Mouse (Mus musculus) v-Abl transformed pro-B cells (cell line): ENCODE results near the gene Osbpl3.

Experiments
- in situ Hi-C, 2 experiments: fragments of 400-800 bp; cut with MboI; formaldehyde crosslinking; loops; one replicate each; pipeline ENCODE4 v1.15.1; 2025; ENCODE audit not compliant: unreplicated experiment in 2 of 2

The Osbpl3 gene

DNA sequence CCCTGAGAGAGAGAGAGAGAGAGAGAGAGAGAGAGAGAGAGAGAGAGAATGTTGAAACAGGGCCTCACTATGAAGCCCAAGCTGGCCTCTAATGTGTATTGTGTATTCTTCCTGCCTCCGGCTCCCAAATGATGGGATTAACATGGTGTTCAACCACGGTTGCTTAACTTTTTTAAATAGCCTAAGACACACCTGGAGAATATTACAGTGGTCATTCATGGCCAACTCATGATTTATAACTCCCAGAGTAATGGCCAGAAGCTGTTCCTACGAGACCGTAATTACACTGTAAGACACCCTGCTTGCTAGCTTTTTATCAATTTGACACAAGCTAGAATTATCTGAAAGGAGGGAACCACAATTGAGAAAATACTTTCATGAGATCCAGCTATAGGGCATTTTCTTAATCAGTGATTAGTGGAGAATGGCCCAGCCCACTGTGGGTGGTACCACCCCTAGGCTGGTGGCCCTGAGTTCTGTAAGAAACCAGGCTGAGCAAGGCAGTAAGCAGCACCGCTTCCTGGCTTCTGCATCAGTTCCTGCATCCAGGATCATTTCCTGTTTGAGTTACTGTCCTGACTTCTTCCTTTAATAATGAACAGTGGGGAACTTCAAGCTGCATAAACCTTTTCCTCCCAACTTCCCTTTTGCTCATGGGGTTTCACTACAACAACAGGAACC lies 115.6 kb downstream of the Osbpl3 start:
- in situ Hi-C loops: no loop called here

GRCm38 (mm10) chr6:50337431-50337830 lies 118.6 kb downstream of the Osbpl3 start:
- in situ Hi-C loops: no loop called here

DNA sequence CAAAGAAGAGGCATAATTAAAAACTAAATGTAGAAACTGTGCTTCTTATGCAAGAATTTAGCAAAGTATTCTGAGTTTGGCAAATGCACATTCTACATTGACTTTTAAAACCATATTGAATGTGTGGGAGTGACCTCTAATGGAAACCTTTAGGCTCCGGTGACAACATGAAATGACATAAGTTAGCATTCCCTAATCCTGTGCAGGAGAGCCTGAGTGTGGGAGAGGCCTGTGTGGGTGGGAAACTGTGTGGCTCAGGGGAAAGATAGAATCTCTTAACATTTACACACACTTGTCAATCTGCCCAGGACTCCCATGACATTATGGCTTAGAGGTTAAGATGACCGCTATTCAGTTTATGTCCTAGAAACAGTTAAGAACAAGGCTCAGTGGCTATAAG lies 119.6 kb downstream of the Osbpl3 start:
- in situ Hi-C loops: no loop called here

GRCm38 (mm10) chr6:50334846-50335821 lies 120.9 kb downstream of the Osbpl3 start:
- in situ Hi-C loops: no loop called here

GRCm38 (mm10) chr6:50333346-50333745 lies 122.7 kb downstream of the Osbpl3 start:
- in situ Hi-C loops: no loop called here

GRCm38 (mm10) chr6:50331477-50331876 lies 124.5 kb downstream of the Osbpl3 start:
- in situ Hi-C loops: no loop called here

GRCm38 (mm10) chr6:50329380-50329779 lies 126.6 kb downstream of the Osbpl3 start:
- in situ Hi-C loops: no loop called here

DNA sequence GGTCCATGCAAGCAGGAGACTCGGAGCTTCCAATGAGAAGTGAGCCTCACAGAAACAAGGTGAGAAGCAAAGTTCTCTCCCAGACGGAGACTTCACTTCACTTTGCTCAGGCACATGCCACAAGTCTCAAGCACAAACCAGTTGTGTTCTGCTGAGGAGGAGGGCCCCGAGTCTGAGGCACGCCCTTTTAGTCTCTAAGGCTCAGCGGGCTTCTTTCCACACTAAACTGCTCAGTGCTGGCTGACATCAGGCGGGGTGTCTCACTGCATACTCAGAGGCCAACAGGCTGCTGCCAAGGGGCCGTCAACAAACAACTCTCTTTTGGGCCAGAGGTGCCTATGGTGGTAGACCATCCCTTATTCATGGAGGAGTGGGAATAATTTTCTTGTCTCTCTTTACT lies 127.1 kb downstream of the Osbpl3 start:
- in situ Hi-C loops: no loop called here

GRCm38 (mm10) chr6:50326192-50326591 lies 129.8 kb downstream of the Osbpl3 start:
- in situ Hi-C loops: no loop called here

- in situ Hi-C loops: no loop called here
These were observed 130.5 kb downstream of the Osbpl3 start for GRCm38 (mm10) chr6:50325485-50325884.

GRCm38 (mm10) chr6:50322631-50323030 lies 133.4 kb downstream of the Osbpl3 start:
- in situ Hi-C loops: no loop called here

DNA sequence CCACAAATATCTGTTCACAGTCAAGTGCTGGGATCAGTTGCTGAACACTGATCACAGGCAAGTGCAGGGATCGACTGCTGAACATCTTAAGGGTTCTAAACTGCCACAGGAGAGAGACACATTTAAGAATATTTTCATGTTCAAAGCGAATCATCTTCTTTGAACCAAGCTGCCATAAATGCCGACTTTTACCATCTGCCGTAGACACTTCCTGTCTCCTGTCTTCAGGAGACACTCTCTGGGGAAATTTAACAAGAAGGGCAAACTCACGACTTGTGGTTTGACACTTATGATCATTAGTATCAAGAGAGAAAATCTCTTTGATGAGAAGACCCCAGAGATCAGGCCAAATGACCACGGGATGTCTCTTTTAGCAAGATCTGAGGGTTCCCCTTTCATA lies 134.3 kb downstream of the Osbpl3 start:
- in situ Hi-C loops: no loop called here

DNA sequence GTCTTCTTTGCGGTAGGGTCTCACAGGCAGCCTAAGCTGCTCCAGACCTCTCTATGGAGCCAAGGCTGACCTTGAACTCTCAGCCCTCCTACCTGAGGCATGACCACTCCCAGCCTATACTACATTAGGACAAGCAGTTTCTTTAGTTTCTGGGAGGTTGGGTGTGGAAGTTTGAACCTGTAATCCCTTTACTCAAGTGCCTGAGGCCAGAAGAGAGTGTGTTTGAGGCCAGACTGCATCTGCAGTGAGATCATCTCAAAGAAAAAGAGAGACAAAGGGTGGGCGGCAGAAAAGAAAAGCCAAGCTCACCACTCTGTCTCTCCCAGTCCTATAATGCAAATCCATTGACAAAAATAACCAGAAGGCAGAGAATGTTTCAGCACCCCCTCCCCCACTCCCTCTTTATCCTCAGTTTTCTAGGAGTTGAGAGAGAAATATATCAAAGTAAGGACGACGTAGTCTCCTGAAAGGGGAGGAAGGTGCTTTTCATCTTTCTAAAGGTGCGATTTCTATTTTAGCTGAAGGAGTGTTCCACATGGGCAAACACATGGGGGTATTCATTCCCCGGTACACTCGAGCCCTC lies 137.3 kb downstream of the Osbpl3 start:
- in situ Hi-C loops: no loop called here

DNA sequence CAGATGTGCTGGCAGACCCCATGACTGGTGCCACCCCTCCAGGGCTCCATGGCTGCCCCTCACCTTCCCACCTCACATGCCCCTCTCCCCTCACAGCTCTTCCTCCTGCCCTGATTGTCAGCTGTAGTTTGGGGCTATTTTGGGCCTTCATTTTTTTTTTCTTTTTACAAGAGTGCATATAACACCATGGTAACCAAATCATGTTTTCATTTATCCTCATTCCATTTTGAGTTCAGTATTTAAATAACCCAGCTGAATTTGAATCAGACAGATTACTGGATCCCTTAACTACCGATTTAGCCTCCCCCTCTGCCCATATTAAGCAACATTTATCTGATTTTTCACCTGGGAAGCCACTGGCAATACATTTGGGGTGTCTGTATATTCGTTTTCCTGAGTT lies 137.9 kb downstream of the Osbpl3 start:
- in situ Hi-C loops: no loop called here

- in situ Hi-C loops: no loop called here
These were observed 139.1 kb downstream of the Osbpl3 start for GRCm38 (mm10) chr6:50316795-50317505.

GRCm38 (mm10) chr6:50314406-50315071 lies 141.5 kb downstream of the Osbpl3 start:
- in situ Hi-C loops: no loop called here

DNA sequence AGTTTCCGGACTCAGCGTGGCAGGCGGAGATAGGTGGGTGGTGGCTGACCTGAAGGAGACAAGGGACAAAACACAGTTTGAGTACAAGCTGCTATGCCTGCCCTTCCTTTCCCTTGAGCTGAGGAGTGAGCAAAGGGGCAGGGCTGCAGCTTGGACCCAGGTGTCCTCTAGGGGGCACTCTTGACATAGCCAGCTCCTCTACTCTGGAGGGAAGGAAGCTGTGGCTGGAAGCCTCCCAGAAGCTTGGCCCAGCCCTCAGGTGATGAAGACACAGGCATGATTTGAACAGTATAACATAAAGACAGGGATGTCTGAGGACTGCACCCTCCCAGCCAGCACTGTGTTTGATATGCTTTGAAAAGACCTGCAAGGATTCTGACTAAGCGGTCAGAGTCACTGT lies 143.4 kb downstream of the Osbpl3 start:
- in situ Hi-C loops: no loop called here

DNA sequence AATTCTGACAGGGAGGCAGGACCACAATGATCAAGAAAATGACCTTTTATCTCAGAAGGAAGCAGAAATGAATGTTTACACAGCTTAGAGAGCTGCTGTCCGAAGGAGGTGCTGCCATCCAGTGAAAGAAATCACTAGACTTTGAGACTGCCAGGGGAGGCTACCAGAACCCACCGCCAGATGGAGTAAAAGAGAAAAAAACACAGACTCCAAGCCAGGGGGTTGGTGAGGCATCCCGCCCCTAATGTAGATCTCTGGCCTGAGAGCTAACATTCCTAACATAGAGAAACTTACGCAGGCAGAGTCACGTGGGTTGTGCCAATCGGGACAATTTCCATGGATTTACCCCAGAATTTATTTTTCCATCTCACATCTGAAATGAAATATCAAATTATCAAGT lies 147.0 kb downstream of the Osbpl3 start:
- in situ Hi-C loops: loop anchor here in 1 of 2 experiments (5.0 kb wide), 1 partner anchor 228 kb away; no protein-coding TSS in a partner anchor

- in situ Hi-C loops: loop anchor here in 1 of 2 experiments (5.0 kb wide), 1 partner anchor 231 kb away; no protein-coding TSS in a partner anchor
These were observed 149.4 kb downstream of the Osbpl3 start for GRCm38 (mm10) chr6:50306625-50307024.

DNA sequence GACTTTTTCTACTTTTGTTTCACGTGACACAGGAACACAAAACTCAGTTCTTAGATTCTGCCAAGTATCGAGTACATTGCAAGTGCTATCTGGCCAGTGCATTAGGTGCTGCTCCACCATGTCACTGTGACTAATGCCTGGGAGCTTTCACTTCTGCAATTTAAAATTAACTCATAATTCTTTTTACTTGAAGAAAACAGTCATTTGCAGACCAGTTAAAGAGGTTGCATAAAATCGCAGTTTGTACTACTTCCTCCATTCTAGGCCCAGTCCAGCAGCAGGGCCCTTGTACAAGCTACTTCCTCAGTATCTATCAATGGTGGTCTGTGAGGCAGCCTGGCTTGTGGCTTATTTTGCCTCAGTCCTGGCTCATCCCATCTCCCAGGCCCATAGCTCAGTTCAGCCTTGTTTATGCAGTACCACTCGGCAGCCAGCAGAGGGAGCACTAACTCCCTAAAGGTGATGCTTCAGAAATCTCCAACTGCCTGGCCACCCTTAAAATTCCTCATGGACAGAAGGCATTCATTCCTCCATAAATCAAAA lies 151.0 kb downstream of the Osbpl3 start:
- in situ Hi-C loops: loop anchor here (5.0 kb wide), 3 partner anchors 123 to 793 kb away; no protein-coding TSS in a partner anchor
